Mouse (Mus musculus): Measurements from ENCODE around the gene Myh10.
A peak's percentile ranks its signal among the peaks of the same experiment; 100 is the strongest.

Gene Myh10

GRCm38 (mm10) chr11:68691321-68692009 is at the start of gene Myh10:
Gene Myh10 (plus strand): TSS chr11:68691559.
- peak; percentile 99 for DNase-seq

GRCm38 (mm10) chr11:68644781-68645180 is 46.6 kb upstream of the Myh10 start:
- DNase-seq, result no peak

GRCm38 (mm10) chr11:68647808-68648207 is 43.6 kb upstream of the Myh10 start:
- no peak for DNase-seq

GRCm38 (mm10) chr11:68648385-68649148 is 42.8 kb upstream of the Myh10 start:
- no peak for DNase-seq

GRCm38 (mm10) chr11:68651518-68651917 is 39.8 kb upstream of the Myh10 start:
- DNase-seq, result peak; percentile 15 to 25

GRCm38 (mm10) chr11:68655524-68655923 is 35.8 kb upstream of the Myh10 start:
- no peak for DNase-seq

- no peak for DNase-seq
Observed at GRCm38 (mm10) chr11:68656887-68657685, 34.3 kb upstream of the Myh10 start.

- peak in 1 of 2 experiments; percentile 14 for DNase-seq
Observed at GRCm38 (mm10) chr11:68657811-68658210, 33.5 kb upstream of the Myh10 start.

- DNase-seq, result no peak
Observed at GRCm38 (mm10) chr11:68665331-68665730, 26.0 kb upstream of the Myh10 start.

GRCm38 (mm10) chr11:68666210-68666609 is 25.1 kb upstream of the Myh10 start:
- no peak for DNase-seq

- no peak for DNase-seq
Observed at GRCm38 (mm10) chr11:68672270-68672970, 18.9 kb upstream of the Myh10 start.

- DNase-seq, result no peak
Observed at GRCm38 (mm10) chr11:68674071-68674470, 17.3 kb upstream of the Myh10 start.

- DNase-seq, result no peak
Observed at GRCm38 (mm10) chr11:68674643-68675042, 16.7 kb upstream of the Myh10 start.

- DNase-seq, result no peak
Observed at GRCm38 (mm10) chr11:68675274-68675673, 16.1 kb upstream of the Myh10 start.

- no peak for DNase-seq
Observed at GRCm38 (mm10) chr11:68681254-68681839, 10.0 kb upstream of the Myh10 start.

- DNase-seq, result no peak
Observed at GRCm38 (mm10) chr11:68682136-68682806, 9.1 kb upstream of the Myh10 start.

GRCm38 (mm10) chr11:68686001-68686400 is 5.4 kb upstream of the Myh10 start:
- DNase-seq, result no peak

GRCm38 (mm10) chr11:68689304-68689703 is 2.1 kb upstream of the Myh10 start:
- no peak for DNase-seq

GRCm38 (mm10) chr11:68690465-68690864 is 894 bp upstream of the Myh10 start:
- no peak for DNase-seq

- peak in 1 of 2 experiments; percentile 40 for DNase-seq
Observed at GRCm38 (mm10) chr11:68692010-68692692, 792 bp downstream of the Myh10 start.
